Mouse (Mus musculus) liver, embryonic 15.5 days (tissue): Measurements from ENCODE around the gene Gm49383. TPM values are rescaled to one million over a fixed set of nuclear protein-coding genes. Genes with fewer than 3 reads are reported as not detected.

ENCODE experiments used
- ATAC-seq: fragments of 200-750 bp; cut with Nextera tagmentation; 2 replicates; pipeline ENCODE4 v1.8.0; 2017; ENCODE audit warnings: moderate number of reproducible peaks, mild to moderate bottlenecking, moderate library complexity; ENCODE audit not compliant: insufficient read depth
- H3K27ac ChIP-seq: fragments of 300-500 bp; sonication (generic); replicated peaks from 2 replicates; pipeline ENCODE4 v1.5.1; 2015; ENCODE audit warnings: mild to moderate bottlenecking, inconsistent platforms
- H3K27me3 ChIP-seq: fragments of 300-500 bp; sonication (generic); 2 replicates; pipeline ENCODE4 v1.6.1; 2015; ENCODE audit warnings: mild to moderate bottlenecking, inconsistent platforms
- H3K36me3 ChIP-seq: fragments of 300-500 bp; sonication (generic); replicated peaks from 2 replicates; pipeline ENCODE4 v1.6.1; 2015; ENCODE audit warnings: moderate library complexity, mild to moderate bottlenecking, inconsistent platforms
- H3K4me1 ChIP-seq: fragments of 300-500 bp; sonication (generic); replicated peaks from 2 replicates; pipeline ENCODE4 v1.6.1; 2015; ENCODE audit warnings: inconsistent platforms
- H3K4me2 ChIP-seq: fragments of 300-500 bp; sonication (generic); 2 replicates; pipeline ENCODE4 v1.6.1; 2015; ENCODE audit warnings: moderate library complexity, mild to moderate bottlenecking, inconsistent platforms
- H3K4me3 ChIP-seq: fragments of 300-500 bp; sonication (generic); replicated peaks from 2 replicates; pipeline ENCODE4 v1.5.1; 2015; ENCODE audit warnings: mild to moderate bottlenecking, inconsistent platforms
- H3K9ac ChIP-seq: fragments of 300-500 bp; sonication (generic); 2 replicates; pipeline ENCODE4 v1.6.1; 2015; ENCODE audit warnings: moderate library complexity, mild to moderate bottlenecking, inconsistent platforms
- H3K9me3 ChIP-seq: fragments of 300-500 bp; sonication (generic); replicated peaks from 2 replicates; pipeline ENCODE4 v1.6.1; 2016; ENCODE audit warnings: inconsistent platforms
- WGBS: fragments of 180-500 bp; shearing (Covaris S2); methylation state at CpG from one replicate; pipeline ENCODE4 v1.1.7; 2015; ENCODE audit warnings: mixed read lengths; ENCODE audit not compliant: insufficient replicate concordance; 5-methylcytosine and 5-hydroxymethylcytosine counted together
- polyA plus RNA-seq: library from polyadenylated mRNA; unstranded; fragments of >200 nt; fragmentation: Nextera tagmentation; extraction: Ambion mirVana; gene quantifications from 2 replicates; pipeline ENCODE4 v1.2.1, GENCODE M21; 2015

Gm49383 gene
- polyA plus RNA-seq, 1 experiment from 2014 or later: 18.8 TPM

GRCm38 (mm10) chr12:69215000-69215785 is 18.3 kb upstream of the Gm49383 start:
- H3K4me1 ChIP-seq: no peaks in the 10 kb centered on the region
- H3K27me3 ChIP-seq: no peaks in the 10 kb centered on the region
- H3K4me3 ChIP-seq: no peak overlapping the region
- no peaks in the 10 kb centered on the region for H3K9me3 ChIP-seq
- no peak for ATAC-seq
- H3K36me3 ChIP-seq: peaks cover 97% of the 10 kb centered on the region
- H3K4me2 ChIP-seq: no peak overlapping the region
- no peak overlapping the region for H3K9ac ChIP-seq
- no peak overlapping the region for H3K27ac ChIP-seq
- 88% methylated on average over 3 of the region's 3 CpGs for WGBS

DNA sequence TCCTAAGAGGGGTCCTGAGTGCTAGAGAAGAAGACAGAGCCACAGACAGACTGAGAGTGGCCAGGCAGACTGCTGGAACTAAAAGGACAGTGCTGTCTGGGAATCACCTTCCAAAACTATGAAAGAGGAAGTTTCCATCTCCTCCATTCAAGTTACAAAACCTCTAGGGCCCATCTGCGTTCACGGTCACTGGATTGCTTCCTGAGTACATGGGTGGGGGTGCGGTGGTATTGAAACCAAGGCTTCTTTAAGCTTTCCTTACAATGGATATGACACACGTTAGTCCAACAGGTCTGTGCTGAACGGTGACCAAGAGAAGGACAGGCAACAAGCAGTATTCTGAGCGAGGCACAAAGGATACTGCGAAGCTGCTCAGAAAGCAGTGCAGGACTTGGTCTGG is 17.5 kb upstream of the Gm49383 start:
- Histone ChIP-seq H3K4me1 (no peaks in the 10 kb centered on the region), H3K9me3 (no peaks in the 10 kb centered on the region), H3K4me3 (no peak overlapping the region), H3K9ac (no peak overlapping the region), H3K4me2 (no peak overlapping the region), H3K27ac (no peak overlapping the region), H3K36me3 (peaks cover 97% of the 10 kb centered on the region), H3K27me3 (no peaks in the 10 kb centered on the region)
- WGBS: 70% methylated on average over 7 of the region's 7 CpGs
- no peak for ATAC-seq

DNA sequence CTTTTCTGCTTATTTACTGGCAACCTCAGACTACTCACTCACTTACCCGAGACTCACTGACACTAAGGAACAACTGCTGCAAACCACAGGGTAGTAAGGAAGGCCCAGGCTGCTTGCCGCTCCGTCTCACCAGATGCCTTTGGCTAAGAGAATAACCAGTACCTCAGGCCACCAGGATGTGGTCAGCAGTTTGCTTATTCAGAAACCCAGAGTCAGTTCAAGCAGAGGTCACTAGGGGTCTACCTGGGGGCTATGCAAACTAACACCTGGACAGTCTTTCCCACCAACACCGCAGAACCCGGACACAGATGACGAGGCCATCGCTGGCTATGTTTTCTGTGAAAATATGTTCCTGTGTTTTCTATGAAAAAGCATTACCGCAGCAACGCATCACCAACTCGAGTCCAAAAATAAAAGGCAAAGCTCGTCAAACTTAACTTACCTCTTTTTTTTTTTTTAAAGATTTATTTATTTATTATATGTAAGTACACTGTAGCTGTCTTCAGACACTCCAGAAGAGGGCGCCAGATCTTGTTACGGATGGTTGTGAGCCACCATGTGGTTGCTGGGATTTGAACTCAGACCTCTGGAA is 16.4 kb upstream of the Gm49383 start:
- Histone ChIP-seq H3K4me2 (no peak overlapping the region), H3K36me3 (peaks cover 95% of the 10 kb centered on the region), H3K9me3 (no peaks in the 10 kb centered on the region), H3K4me3 (no peak overlapping the region), H3K27me3 (no peaks in the 10 kb centered on the region), H3K9ac (no peak overlapping the region), H3K4me1 (no peaks in the 10 kb centered on the region), H3K27ac (no peak overlapping the region)
- ATAC-seq: no peak
- WGBS: 84% methylated on average over 13 of the region's 13 CpGs

- H3K27me3 ChIP-seq: no peaks in the 10 kb centered on the region
- H3K9me3 ChIP-seq: no peaks in the 10 kb centered on the region
- WGBS: 73% methylated on average over 5 of the region's 5 CpGs
- no peak for ATAC-seq
- H3K4me2 ChIP-seq: no peak overlapping the region
- no peaks in the 10 kb centered on the region for H3K4me1 ChIP-seq
- H3K36me3 ChIP-seq: peaks cover 94% of the 10 kb centered on the region
- H3K4me3 ChIP-seq: no peak overlapping the region
- H3K27ac ChIP-seq: no peak overlapping the region
- no peak overlapping the region for H3K9ac ChIP-seq
Observed at GRCm38 (mm10) chr12:69211057-69211456, 14.2 kb upstream of the Gm49383 start.

- H3K27ac ChIP-seq: no peak overlapping the region
- H3K36me3 ChIP-seq: peaks cover 92% of the 10 kb centered on the region
- no peak overlapping the region for H3K4me3 ChIP-seq
- 87% methylated on average over 18 of the region's 18 CpGs for WGBS
- no peak overlapping the region for H3K4me2 ChIP-seq
- H3K27me3 ChIP-seq: no peaks in the 10 kb centered on the region
- no peaks in the 10 kb centered on the region for H3K9me3 ChIP-seq
- H3K9ac ChIP-seq: no peak overlapping the region
- no peak for ATAC-seq
- no peaks in the 10 kb centered on the region for H3K4me1 ChIP-seq
Observed at GRCm38 (mm10) chr12:69210056-69210979, 13.4 kb upstream of the Gm49383 start.

DNA sequence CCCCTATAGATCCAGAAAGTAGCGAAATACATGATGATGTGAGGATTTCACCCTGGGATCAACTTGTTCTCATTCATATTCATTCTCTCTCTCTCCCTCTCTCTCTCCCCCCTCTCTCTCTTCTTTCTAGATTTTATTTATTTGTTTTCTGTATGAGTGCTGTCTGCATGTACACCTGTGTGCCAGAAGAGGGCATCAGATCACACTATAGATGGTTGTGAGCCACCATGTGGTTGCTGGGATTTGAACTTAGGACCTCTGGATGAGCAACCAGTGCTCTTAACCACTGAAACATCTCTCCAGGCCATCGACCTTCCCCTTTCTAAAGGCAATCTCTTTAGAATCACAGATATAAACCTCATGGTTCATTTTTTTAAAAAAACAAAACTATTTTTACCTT is 11.6 kb upstream of the Gm49383 start:
- H3K4me2 ChIP-seq: no peak overlapping the region
- H3K4me3 ChIP-seq: no peak overlapping the region
- peaks cover 84% of the 10 kb centered on the region for H3K36me3 ChIP-seq
- no peaks in the 10 kb centered on the region for H3K27me3 ChIP-seq
- H3K4me1 ChIP-seq: no peaks in the 10 kb centered on the region
- no peak overlapping the region for H3K9ac ChIP-seq
- 71% methylated on average over 2 of the region's 2 CpGs for WGBS
- ATAC-seq: no peak
- H3K9me3 ChIP-seq: no peaks in the 10 kb centered on the region
- no peak overlapping the region for H3K27ac ChIP-seq

GRCm38 (mm10) chr12:69207926-69208325 is 11.0 kb upstream of the Gm49383 start:
- no peak overlapping the region for H3K27ac ChIP-seq
- no peaks in the 10 kb centered on the region for H3K27me3 ChIP-seq
- no peaks in the 10 kb centered on the region for H3K9me3 ChIP-seq
- no peak overlapping the region for H3K9ac ChIP-seq
- 88% methylated on average over 7 of the region's 7 CpGs for WGBS
- no peaks in the 10 kb centered on the region for H3K4me1 ChIP-seq
- ATAC-seq: no peak
- H3K36me3 ChIP-seq: peaks cover 85% of the 10 kb centered on the region
- no peak overlapping the region for H3K4me3 ChIP-seq
- no peak overlapping the region for H3K4me2 ChIP-seq

- WGBS: 85% methylated on average over 8 of the region's 8 CpGs
- H3K4me2 ChIP-seq: no peak overlapping the region
- H3K4me3 ChIP-seq: no peak overlapping the region
- H3K36me3 ChIP-seq: peaks cover 85% of the 10 kb centered on the region
- H3K27me3 ChIP-seq: no peaks in the 10 kb centered on the region
- H3K27ac ChIP-seq: no peak overlapping the region
- no peak for ATAC-seq
- H3K9ac ChIP-seq: no peak overlapping the region
- no peaks in the 10 kb centered on the region for H3K4me1 ChIP-seq
- H3K9me3 ChIP-seq: no peaks in the 10 kb centered on the region
Observed at GRCm38 (mm10) chr12:69207396-69207795, 10.5 kb upstream of the Gm49383 start.

DNA sequence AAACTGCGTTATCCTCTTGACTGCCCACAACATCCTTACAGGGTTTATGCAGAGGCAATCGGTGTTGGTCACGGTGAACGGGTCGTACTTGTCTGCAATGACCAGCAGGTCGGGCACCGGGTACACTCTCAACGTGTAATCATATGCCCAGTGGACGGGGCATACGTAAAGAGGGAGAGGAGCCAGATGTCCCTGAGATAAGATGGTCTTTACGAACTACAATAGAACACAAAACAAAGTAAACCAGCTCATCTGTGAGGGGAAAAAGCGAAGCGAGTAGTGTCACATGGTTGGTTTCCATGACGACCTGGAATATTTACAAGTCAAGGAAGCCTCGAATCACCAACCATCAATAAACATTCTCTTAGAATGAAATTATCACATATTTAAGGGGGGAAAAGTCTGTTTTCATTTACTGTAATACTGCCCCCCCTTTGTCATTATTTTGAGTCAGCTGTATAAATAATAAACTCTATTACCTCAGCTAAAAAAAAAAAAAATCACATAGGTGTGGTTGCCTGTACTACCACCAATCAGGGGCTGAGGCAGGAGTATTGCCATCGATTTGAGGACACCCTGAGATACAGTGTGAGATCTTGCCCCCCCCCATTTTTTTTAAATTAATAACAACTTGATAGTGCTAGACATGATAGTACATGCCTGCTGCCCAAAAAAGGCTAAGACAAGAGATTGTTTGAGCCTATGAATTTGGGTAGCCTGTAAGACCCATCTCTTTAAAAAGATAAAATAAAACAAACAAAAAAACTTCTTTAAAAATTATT is 7.3 kb upstream of the Gm49383 start, which contains the start of gene Gm49384:
Gene Gm49384, minus strand, starts transcription at position 216 of the 782 bp plus-strand sequence.
- Histone ChIP-seq H3K4me1 (peaks cover 8% of the 10 kb centered on the region), H3K9ac (no peak within 1 kb of the TSS), H3K4me2 (no peak within 1 kb of the TSS), H3K36me3 (peaks cover 78% of the 10 kb centered on the region), H3K27ac (no peak within 1 kb of the TSS), H3K9me3 (no peaks in the 10 kb centered on the region), H3K27me3 (no peaks in the 10 kb centered on the region), H3K4me3 (no peak within 1 kb of the TSS)
- no peak for ATAC-seq
- 80% methylated on average over 16 of the region's 16 CpGs for WGBS

GRCm38 (mm10) chr12:69198985-69199384 is 2.1 kb upstream of the Gm49383 start:
- Histone ChIP-seq H3K27me3 (no peaks in the 10 kb centered on the region), H3K27ac (no peak overlapping the region), H3K4me1 (peaks cover 28% of the 10 kb centered on the region), H3K9ac (no peak overlapping the region), H3K9me3 (no peaks in the 10 kb centered on the region), H3K36me3 (peaks cover 41% of the 10 kb centered on the region), H3K4me2 (peak overlapping the region; percentile 99), H3K4me3 (peak overlapping the region; percentile 99)
- ATAC-seq: no peak
